Mouse (Mus musculus) neural tube, embryonic 11.5 days (tissue): ENCODE results near the gene Eif1. TPM values are rescaled to one million over a fixed set of nuclear protein-coding genes. Genes with fewer than 3 reads are reported as not detected.

ENCODE experiments used
- ATAC-seq: fragments of 200-750 bp; cut with Nextera tagmentation; 2 replicates; pipeline ENCODE4 v1.8.0; 2017; ENCODE audit warnings: moderate number of reproducible peaks, mild to moderate bottlenecking, moderate TSS enrichment, moderate library complexity; ENCODE audit not compliant: insufficient read depth, low FRiP score, low TSS enrichment
- DNase-seq: peaks from one replicate; pipeline ENCODE4 v3.0.0-alpha.2; 2015; ENCODE audit warnings: low spot score
- H3K27ac ChIP-seq: fragments of 300-500 bp; sonication (generic); 2 replicates; pipeline ENCODE4 v1.5.1; 2014; ENCODE audit warnings: low read depth, mild to moderate bottlenecking, low read length
- H3K27me3 ChIP-seq: fragments of 300-500 bp; sonication (generic); 2 replicates; pipeline ENCODE4 v1.6.1; 2014; ENCODE audit warnings: mild to moderate bottlenecking, low read length, mixed read lengths; ENCODE audit not compliant: control insufficient read depth, insufficient read depth
- H3K36me3 ChIP-seq: fragments of 300-500 bp; sonication (generic); 2 replicates; pipeline ENCODE4 v1.6.1; 2014; ENCODE audit warnings: mild to moderate bottlenecking, low read length, moderate library complexity, mixed read lengths; ENCODE audit not compliant: control insufficient read depth, insufficient read depth
- H3K4me1 ChIP-seq: fragments of 300-500 bp; sonication (generic); 2 replicates; pipeline ENCODE4 v1.6.1; 2014; ENCODE audit warnings: low read length, mixed read lengths; ENCODE audit not compliant: control insufficient read depth, insufficient read depth
- H3K4me2 ChIP-seq: fragments of 300-500 bp; sonication (generic); 2 replicates; pipeline ENCODE4 v1.6.1; 2014; ENCODE audit warnings: low read depth, mild to moderate bottlenecking, moderate library complexity
- H3K4me3 ChIP-seq: fragments of 300-500 bp; sonication (generic); 2 replicates; pipeline ENCODE4 v1.5.1; 2014; ENCODE audit warnings: low read depth, low read length
- H3K9ac ChIP-seq: fragments of 300-500 bp; sonication (generic); 2 replicates; pipeline ENCODE4 v1.6.1; 2014; ENCODE audit warnings: mild to moderate bottlenecking, low read length
- H3K9me3 ChIP-seq: fragments of 300-500 bp; sonication (generic); 2 replicates; pipeline ENCODE4 v1.6.1; 2016; ENCODE audit warnings: low read length; ENCODE audit not compliant: control insufficient read depth
- WGBS: fragments of 180-500 bp; shearing (Covaris S2); extraction: QIAGEN DNeasy Blood & Tissue Kit; methylation state at CpG from one replicate; pipeline ENCODE4 v1.1.7; 2014; 5-methylcytosine and 5-hydroxymethylcytosine counted together
- polyA plus RNA-seq: library from polyadenylated mRNA; unstranded; fragments of >200 nt; fragmentation: Nextera tagmentation; extraction: Ambion mirVana; gene quantifications from 2 replicates; pipeline ENCODE4 v1.2.1, GENCODE M21; 2014

Gene Eif1
- polyA plus RNA-seq, 1 experiment from 2014 or later = 1,679 TPM

DNA sequence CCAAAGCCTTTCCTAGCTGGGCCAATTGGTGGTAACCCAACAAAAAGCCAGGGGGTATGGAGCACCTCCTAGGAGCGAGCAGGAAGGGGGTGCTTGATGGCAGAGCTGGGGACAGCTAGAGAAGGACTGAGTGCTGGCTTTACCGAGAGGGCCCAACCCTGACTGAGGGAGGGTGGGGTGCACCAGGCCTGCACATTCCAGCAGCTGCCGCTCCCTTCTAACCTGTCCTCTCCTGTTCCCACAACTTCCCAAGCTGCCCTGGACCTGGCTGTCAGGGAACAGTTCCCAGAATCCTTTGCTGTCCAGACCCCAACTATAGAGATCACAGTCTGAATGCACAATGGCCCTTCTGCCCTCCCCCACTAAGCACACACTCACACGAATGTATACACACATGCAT lies 34.7 kb upstream of the Eif1 start:
- H3K9me3 ChIP-seq = no peaks in the 10 kb centered on the region
- no peaks in the 10 kb centered on the region for H3K36me3 ChIP-seq
- no peaks in the 10 kb centered on the region for H3K27me3 ChIP-seq
- DNase-seq (no peak), ATAC-seq (no peak)
- H3K4me3 ChIP-seq = no peak overlapping the region
- WGBS = 84% methylated on average over 4 of the region's 4 CpGs
- H3K4me1 ChIP-seq = no peaks in the 10 kb centered on the region
- no peak overlapping the region for H3K9ac ChIP-seq
- H3K27ac ChIP-seq = no peak overlapping the region
- no peak overlapping the region for H3K4me2 ChIP-seq

DNA sequence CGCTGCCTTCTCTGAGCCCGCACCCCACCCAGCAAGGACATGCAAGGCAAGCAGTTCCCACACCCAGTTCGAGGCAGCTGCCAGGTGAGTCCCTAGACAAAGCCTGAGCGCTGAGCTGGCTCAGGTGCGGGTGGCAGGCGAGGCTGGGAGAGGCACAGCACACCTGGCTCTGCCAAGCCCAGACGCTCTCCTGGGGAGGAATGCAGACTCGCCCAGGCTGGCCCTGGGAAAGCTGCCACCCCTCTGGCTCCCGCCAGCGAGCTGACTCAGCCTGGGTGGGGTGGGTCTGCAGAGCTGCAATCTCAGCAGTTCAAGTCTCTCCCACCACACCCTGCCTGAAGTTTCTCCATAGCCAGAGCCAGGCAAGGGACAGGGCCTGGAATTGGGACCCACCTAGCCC lies 32.7 kb upstream of the Eif1 start:
- Histone ChIP-seq H3K27ac (no peak overlapping the region), H3K4me3 (no peak overlapping the region), H3K4me2 (no peak overlapping the region), H3K4me1 (no peaks in the 10 kb centered on the region), H3K9ac (no peak overlapping the region), H3K9me3 (no peaks in the 10 kb centered on the region), H3K27me3 (no peaks in the 10 kb centered on the region), H3K36me3 (no peaks in the 10 kb centered on the region)
- WGBS = 43% methylated on average over 10 of the region's 10 CpGs
- ATAC-seq = no peak
- no peak for DNase-seq

DNA sequence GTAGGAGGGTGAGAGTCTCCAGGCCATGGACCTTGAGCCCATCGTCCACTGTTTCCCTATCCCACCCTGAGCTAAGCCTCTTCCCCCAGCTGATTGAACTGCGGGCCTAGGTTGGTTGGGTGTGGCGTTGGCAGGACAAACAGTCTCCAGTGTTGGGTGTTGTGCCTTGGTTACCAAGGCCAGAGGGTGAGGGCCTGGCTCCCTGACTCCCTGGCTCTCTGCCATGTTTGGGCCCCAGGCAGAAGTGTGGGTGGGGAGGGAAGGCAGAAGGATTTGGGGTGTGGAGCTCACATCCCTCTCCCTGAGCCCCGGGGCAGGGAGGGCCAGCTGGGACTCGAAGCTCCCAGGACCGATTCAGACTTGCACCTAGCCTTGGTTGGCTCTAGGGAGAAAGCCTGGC lies 30.7 kb upstream of the Eif1 start:
- WGBS = 87% methylated on average over 6 of the region's 6 CpGs
- Histone ChIP-seq H3K9me3 (no peaks in the 10 kb centered on the region), H3K4me2 (no peak overlapping the region), H3K27ac (no peak overlapping the region), H3K36me3 (no peaks in the 10 kb centered on the region), H3K4me1 (no peaks in the 10 kb centered on the region), H3K9ac (no peak overlapping the region; the same call in 1 of the 2 replicates), H3K27me3 (no peaks in the 10 kb centered on the region), H3K4me3 (no peak overlapping the region)
- ATAC-seq = no peak
- DNase-seq = no peak

DNA sequence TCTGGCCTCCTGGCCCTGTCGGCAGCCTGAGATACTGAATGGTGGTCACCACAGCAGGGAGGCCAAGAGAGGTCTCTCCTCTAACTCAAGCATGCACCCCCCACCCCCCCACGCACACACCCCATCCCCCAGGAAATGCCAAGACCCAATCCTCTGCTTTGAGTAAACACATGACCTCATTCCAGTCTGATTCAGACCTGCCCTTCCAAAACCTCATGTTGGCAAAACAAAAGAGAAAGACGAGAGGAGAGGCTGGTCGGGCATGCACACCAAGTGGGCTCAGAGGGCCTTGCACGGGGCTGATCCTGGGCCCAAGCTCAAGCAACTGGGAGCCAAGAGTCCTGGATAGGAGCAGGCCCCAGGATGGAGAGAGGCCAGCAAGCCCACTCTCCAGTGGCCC lies 29.4 kb upstream of the Eif1 start:
- 57% methylated on average over 5 of the region's 5 CpGs for WGBS
- DNase-seq = no peak
- H3K4me1 ChIP-seq = no peaks in the 10 kb centered on the region
- no peak for ATAC-seq
- no peak overlapping the region for H3K9ac ChIP-seq
- H3K36me3 ChIP-seq = no peaks in the 10 kb centered on the region
- no peak overlapping the region for H3K4me2 ChIP-seq
- no peak overlapping the region for H3K4me3 ChIP-seq
- H3K9me3 ChIP-seq = no peaks in the 10 kb centered on the region
- no peak overlapping the region for H3K27ac ChIP-seq
- H3K27me3 ChIP-seq = no peaks in the 10 kb centered on the region

DNA sequence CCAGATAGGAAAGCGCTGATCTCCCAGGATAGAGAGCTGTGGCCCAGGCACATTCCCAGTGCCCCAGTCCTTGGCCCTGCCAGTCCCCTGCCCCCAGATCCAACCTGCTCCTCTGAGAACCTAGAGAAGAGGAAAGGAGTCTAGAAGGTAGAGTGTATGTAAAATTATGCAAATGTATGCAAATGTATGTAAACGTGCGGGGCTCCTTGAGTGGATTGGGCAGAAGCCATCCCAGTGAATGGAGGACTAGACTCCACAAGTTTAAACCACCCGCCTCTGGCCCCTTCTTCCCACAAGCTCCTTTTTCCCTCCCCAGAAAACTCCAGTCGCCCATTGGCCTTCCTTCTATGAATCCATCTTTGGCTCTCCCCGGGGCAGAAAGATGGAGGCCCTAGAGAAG lies 26.8 kb upstream of the Eif1 start:
- no peak overlapping the region for H3K27ac ChIP-seq
- no peak overlapping the region for H3K4me3 ChIP-seq
- WGBS = 54% methylated on average over 6 of the region's 6 CpGs
- H3K9me3 ChIP-seq = no peaks in the 10 kb centered on the region
- no peak overlapping the region for H3K4me2 ChIP-seq
- H3K4me1 ChIP-seq = no peaks in the 10 kb centered on the region
- no peak overlapping the region for H3K9ac ChIP-seq
- no peak for DNase-seq
- peak; percentile 48; the same call in 1 of the 2 replicates for ATAC-seq
- no peaks in the 10 kb centered on the region for H3K36me3 ChIP-seq
- H3K27me3 ChIP-seq = no peaks in the 10 kb centered on the region

DNA sequence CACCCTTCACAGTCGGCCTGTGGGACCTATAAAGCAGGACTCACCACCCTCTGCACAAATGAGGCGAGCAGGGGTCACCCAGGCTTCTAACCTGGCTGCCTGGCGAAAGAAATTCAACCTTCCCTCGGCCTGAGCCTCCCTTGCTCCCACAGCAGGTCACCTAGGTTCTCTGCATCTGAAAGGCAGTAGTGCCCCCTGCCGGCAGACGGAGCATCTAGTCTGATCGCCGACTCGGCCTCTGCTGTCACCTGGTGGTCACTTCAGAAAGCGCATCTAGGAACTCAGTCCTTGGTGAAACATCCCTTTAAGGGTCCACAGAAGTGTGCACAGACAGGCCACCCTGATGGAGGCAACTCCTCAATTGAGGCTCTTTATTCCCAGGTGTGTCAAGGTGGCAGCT lies 24.4 kb upstream of the Eif1 start:
- 8% methylated on average over 10 of the region's 10 CpGs for whole genome bisulfite sequencing
- no peak overlapping the region for H3K4me3 ChIP-seq
- H3K36me3 ChIP-seq = no peaks in the 10 kb centered on the region
- H3K27ac ChIP-seq = no peak overlapping the region
- no peaks in the 10 kb centered on the region for H3K4me1 ChIP-seq
- DNase-seq = peak; percentile 90
- H3K27me3 ChIP-seq = no peaks in the 10 kb centered on the region
- no peaks in the 10 kb centered on the region for H3K9me3 ChIP-seq
- ATAC-seq = peak; percentile 21; the same call in 1 of the 2 replicates
- no peak overlapping the region for H3K4me2 ChIP-seq
- H3K9ac ChIP-seq = no peak overlapping the region

DNA sequence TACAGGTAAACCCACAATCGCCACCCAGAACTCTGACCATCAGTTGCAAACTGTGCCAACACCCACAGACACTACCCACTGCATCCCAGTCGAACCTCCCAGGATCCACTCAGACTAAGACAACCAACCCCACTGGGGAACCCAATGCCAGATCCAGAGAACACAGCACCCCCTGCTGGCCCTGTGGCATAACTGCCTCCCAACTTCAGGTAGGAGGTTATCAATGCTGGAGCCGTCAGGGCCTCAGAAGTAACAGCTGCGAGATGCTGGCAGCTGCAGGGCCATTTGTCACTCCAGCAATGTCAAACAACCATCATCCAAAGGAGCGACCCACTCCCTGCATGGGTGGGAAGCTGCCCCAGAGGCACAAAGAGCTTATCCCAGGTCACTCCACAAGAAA lies 21.9 kb upstream of the Eif1 start:
- Histone ChIP-seq H3K4me2 (peak overlapping the region; percentile 10; the same call in 1 of the 2 replicates), H3K36me3 (no peaks in the 10 kb centered on the region), H3K27ac (no peak overlapping the region), H3K27me3 (no peaks in the 10 kb centered on the region), H3K9me3 (no peaks in the 10 kb centered on the region), H3K9ac (no peak overlapping the region), H3K4me1 (no peaks in the 10 kb centered on the region), H3K4me3 (no peak overlapping the region)
- DNase-seq (peak; percentile 39), ATAC-seq (no peak)
- 29% methylated on average over 5 of the region's 5 CpGs for WGBS

DNA sequence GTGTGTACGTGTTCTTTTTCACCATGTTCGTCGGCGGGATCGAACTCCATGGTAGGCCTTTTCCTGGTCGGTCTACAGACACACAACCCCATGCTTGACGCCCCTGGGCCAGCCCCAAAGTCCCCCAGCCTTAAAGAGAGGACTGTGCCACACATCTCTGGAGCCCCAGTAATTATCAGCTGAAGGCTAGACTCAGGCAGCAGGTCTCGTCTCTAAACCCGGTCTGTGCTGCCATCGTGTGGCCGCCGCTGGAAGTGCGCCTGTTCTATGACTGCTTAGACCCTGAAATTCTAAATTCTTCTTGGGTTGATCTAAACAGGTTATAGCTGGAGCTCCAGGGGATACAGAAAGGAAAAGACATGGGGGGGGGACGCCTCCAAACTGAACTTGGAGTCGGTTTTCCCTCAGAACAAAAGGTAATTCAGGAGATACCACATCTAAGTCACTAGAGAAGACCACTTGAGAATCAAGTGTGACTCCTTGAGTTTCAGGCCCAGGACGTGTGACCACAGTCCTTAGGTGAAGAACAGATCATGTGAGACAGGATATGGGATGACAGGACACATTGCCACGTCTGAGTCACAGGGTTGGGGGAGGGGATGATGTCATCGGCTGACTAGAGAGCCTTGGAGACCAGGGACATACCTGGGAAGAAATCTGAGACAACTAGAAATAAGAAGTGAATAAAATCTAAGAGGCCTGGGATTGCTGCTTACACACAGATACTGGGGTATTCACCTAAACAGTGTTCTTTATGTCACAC lies 21.2 kb upstream of the Eif1 start:
- peak; percentile 81 for DNase-seq
- Histone ChIP-seq H3K36me3 (no peaks in the 10 kb centered on the region), H3K4me3 (no peak overlapping the region), H3K27ac (no peak overlapping the region), H3K4me2 (peak overlapping the region; percentile 10; the same call in 1 of the 2 replicates), H3K4me1 (no peaks in the 10 kb centered on the region), H3K9ac (no peak overlapping the region), H3K9me3 (no peaks in the 10 kb centered on the region), H3K27me3 (no peaks in the 10 kb centered on the region)
- ATAC-seq = no peak
- WGBS = 21% methylated on average over 18 of the region's 18 CpGs

DNA sequence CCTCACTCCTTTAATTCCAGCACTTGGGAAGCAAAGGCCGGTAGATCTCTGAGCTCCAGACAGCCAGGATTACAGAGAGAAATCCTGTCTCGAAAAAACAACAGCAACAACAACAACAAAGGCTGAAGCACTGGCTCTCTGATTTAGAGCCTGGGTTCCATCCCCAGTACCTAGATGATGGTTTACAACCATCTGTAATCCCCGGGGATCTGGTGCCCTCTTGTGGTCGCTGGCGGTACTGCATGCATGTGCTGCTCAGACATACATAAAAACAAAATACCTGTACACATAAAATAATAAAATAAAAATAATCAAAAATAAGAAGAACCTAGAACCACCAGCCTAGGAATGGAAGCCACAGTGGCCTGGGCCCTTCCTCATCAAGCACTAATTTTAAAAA lies 19.4 kb upstream of the Eif1 start:
- Histone ChIP-seq H3K27me3 (no peaks in the 10 kb centered on the region), H3K4me2 (no peak overlapping the region), H3K36me3 (no peaks in the 10 kb centered on the region), H3K4me1 (no peaks in the 10 kb centered on the region), H3K9ac (no peak overlapping the region), H3K27ac (no peak overlapping the region), H3K4me3 (no peak overlapping the region), H3K9me3 (no peaks in the 10 kb centered on the region)
- ATAC-seq (no peak), DNase-seq (peak; percentile 66)
- WGBS = 10% methylated on average over 5 of the region's 5 CpGs
